Mouse (Mus musculus) thymus, postnatal 4 days (tissue): ENCODE results near the gene Olfr1340.
A peak's percentile ranks its signal among the peaks of the same experiment; 100 is the strongest.

ENCODE experiments used
- DNase-seq: peaks from one replicate; pipeline ENCODE4 v3.0.0; 2021

Olfr1340 gene

DNA sequence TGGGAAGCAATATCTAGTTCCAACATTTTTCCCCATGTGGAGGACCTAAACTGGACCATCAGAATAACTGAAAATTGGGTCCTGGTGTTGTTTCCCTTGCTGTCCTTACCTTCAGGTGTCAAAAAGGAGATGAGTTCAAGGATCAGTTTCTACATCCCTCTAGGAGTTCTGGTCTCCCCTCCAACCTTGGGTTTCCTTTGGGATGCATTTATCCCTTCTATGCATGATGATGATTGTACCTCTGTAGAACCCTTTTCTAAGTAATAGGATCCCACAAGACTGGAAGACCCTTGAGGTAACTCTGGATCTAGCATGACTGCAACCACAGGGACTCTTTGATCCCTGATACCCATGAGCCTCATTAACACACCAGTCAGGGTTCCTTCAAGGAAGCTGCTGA, at the start of gene Olfr1340:
Gene Olfr1340 (plus strand): TSS at position 301 of the 400 bp plus-strand sequence.
- no peak for DNase-seq

DNA sequence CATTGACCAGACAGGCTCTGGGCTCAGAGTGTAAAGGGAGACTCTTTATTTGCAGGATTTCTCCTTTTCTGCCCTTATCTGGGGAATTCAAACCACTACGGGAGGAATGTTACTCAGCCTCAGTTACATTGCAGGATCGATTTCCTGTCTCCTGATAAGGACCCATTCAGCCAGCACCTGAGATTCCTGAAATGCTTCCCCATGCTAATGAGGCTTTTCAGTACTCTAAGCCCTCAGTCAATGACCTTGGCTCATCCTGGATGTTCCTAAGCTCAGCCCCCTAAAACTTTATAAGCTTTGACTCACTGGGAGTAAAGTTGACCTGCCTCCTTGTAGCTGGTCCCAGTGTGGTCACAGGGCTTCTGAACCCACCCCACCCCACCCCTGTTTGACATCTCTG, 32.9 kb upstream of the Olfr1340 start:
- no peak for DNase-seq

DNA sequence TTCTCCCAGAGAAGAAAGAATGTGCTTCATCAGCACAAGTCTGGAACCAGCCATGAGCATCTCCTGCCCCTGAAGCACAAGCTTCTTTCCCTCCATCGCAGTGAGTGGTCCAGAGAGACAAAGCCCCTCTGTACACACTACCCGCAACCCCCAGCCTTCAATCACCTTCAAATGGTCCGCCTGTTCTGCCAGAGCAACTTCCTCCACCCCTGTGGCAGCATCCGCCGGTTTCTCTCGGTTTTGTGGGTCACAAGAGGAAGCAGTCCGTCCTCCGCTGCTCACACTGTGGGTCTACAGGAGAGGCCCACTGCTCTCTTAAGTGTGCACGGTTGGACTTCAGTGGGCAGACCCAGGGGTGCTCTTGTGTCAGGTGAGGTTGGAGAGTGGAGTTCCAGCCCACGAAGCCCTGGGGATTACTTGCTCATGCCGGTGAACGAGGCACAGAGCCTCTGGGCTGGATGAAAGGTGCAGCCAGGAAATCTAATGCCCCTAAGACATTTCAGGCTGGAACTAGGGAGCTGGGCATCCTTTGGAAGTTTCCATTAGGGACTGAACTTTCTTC, 27.4 kb upstream of the Olfr1340 start, which contains the start of gene Olfr1342:
Gene Olfr1342 (minus strand): TSS at position 345 of the 562 bp plus-strand sequence.
- DNase-seq: peak; percentile 47

DNA sequence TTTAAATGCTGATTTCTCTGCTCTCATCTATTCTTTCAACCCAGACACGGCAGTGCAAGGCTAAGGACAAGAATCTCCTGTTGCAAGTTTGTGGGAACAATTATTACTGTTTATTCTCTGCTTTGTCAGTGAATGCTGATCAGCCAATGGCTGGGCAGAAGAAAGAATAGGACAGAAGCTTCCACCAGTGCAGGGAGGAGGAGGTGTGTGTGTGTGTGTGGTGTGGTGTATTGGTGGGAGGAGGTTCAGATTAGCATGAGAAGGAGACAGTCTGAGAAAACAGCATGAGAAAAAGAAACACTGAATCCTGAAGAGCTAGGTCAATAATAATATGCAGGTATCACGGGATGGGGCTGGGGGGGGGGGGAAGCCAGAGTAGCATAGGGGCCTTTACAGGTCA, 26.1 kb upstream of the Olfr1340 start:
- DNase-seq: no peak

DNA sequence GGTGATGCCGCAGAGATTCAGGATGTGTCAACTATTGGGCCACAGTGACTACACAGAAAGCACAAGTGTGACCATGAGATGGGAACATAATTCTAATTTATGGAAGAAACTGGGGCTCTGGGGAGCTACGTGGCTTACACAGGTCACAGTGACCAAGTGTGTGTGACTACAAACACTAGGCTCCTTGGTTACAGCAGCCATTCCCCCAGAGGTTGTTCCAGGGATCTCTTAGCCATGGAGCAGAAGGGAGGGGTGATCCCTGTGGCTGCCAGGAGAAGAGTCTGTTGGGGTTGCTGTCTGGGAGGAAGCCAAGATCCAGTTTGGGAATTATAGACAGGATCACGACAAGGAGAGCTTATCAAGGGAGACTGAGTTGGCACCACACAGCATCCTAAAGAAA, 16.7 kb upstream of the Olfr1340 start, which contains the start of gene Olfr1341:
Gene Olfr1341 (plus strand): TSS at position 301 of the 400 bp plus-strand sequence.
- no peak for DNase-seq

DNA sequence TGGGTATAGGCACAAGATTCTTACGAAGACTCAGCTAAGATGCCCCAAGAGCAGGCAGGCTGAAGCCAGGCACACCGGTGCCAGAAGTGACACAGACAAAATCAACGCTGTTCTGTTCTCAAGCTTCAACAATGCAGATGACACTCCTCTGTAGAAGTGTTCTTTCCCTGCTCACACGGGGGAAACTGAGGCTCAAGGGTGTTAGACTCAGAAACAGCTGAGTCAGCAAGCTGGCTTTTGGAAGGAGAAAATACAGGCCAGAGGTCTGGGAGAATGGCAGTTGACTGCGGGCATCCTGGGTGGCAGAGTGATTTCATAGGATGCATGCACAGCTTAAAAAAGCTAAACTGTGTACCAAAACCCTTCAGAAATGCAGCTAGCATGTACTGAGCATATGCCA, 11.9 kb upstream of the Olfr1340 start:
- no peak for DNase-seq

DNA sequence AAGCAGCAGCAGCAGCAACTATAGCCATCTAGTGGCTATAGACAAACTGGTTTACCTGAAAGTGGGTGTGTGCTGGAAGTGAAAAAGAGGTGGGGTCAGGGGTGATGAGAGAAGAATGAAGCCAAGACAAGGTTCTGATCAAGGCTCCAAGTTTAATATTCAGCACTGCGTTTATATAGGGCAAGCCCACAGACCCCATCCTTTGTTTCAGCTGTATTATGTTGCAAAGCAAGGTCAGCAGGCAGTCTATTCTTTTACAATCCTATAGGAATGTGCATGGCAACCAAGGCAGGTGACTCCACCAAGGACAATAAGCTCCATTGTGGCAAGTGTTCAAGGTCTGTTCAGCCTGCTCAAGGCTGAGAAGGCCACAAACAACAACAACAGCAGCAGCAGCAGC, 8.3 kb upstream of the Olfr1340 start:
- no peak for DNase-seq

DNA sequence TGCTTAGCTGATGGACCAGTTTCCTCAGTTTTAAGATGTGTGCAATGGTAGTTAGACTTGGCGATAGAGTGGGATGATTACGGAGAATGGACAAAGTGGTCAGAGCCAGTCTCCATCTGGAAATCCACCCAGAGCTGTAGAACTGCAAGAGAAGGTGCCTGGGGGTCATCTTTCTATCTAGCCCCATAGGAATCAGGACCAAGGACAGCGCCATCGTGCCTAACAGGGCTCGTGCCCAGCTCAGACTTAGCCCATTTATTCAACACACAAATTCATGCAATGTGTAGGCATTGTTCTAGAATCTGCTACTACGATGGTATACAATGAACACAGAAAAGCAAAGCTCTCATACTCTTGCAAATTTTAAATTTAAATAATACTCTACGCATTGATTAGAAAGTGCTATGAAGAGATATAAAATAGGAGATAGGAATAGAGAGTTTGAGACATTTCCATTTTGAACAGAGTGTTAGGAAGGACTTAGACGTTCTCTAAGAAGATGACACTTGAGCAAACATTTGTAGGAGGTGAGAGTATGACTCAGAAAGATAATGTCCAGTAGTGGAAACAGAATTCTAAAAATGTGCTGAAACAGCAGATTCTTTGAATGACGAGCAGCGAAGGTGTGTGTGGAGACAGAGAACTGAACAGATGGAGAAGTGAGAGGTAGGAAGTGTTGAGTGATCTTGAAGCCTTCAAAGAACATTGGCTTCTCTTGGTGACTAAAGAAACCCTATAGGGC, 2.0 kb downstream of the Olfr1340 start:
- DNase-seq: peak; percentile 60

DNA sequence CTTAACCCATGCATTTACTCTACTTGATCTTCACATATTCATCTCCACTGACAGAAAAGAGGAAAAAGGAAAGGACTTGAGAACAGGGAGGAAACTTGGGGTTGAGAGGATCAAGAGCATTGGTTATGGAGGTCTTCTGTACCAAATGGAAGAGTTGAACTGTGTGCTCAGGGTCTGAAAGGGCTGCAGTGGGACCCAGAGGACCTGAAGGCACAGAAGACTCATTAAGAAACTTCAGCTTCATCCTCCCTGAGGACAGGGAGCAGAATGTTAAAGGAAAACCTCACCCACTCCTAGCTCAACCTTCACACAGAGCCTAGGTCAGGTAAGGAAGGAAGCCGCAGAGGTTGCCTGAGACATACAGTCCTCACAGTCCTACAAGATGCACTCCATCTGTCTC, 11.9 kb downstream of the Olfr1340 start, which contains the start of gene Olfr1339:
Gene Olfr1339 (plus strand): TSS at position 301 of the 400 bp plus-strand sequence.
- no peak for DNase-seq

DNA sequence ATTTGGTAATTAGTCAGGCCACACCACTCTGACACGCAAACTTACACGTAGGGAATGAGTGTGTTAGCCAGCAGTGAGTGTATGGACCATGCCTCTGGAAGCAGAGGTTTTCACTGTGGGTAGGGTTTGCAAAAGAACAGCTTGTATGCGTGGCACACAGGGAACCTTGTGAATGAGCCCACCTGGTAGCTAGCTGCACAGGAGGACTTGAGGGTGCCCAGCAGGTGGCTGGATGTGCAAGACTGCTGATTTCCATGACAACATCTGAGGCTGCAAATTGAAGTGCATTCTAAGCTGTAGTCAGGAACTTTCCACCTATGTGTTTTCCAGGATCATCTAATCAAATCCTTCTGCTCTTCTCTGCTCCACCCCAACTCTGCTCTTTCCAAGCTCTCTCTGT, 19.6 kb downstream of the Olfr1340 start:
- DNase-seq: no peak

DNA sequence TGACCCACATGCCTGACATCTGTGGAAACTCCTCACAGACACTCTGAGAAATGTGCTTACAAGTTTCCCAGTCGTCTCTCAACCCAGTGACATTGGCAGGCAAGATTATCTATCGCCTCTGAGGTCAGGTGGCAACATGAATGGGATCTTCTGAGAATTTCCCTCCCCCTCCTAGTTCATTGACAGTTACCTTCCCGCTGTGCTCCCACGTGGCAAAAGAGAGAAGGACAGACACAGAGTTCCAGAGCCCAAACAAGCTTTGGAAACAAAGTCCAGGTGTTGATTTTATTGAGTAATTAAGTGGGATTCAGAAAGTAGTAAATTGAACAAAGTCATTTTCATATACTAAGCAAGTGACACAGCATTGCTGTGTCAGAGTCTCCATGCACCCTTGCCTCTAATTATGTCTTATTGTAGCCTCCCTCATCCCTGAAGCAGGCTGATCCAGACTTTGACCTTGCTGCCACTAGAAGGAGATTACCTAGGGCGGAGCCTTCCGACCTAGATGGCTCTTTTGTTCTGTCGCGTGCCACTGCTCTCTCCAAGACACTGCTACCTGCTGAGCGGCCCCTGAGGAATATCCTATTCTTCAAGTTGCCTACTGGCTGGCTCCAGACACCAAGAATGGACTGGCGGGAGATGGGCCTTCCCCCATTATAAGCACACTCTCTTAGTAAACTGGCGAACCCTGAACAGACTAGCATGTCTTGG, 21.2 kb downstream of the Olfr1340 start:
- DNase-seq: no peak

DNA sequence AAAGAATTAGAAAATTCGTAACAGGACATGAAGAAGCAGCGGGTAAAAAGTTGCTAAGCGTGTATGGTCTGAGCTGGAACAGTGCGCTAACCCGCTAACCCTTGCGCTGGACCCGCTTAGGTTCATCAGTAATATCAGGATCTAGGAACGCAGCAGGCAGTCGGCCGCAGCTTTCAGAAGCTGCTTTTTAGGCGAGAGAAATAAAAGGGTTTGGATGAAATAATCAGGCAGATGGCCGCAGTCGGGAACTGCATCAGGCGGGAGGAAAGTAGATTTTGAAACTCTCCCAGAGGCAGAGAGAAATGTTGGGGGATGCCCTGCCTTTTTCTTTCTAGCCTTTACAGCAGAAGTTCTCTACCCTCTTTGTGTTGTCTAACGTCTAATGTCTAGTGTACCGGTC, 21.9 kb downstream of the Olfr1340 start:
- DNase-seq: no peak

DNA sequence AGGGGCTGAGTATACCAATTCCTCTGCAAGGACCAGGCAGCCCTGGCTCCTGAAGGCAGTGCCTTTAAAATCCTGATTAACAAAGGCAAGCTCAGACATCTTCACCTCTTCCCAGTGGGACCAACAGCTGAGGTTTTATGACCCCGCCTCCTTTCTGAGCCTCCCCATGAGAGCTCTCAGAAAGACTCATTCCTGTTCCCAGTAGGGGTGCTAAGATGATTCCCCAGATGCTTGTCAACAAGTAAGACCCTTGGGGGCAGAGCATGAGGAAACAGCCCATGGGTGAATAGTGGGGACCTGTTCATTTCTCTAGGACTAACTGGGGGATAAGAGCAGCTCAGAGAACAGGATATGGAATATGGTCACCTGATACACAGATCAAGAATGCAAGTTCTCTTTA, 38.7 kb downstream of the Olfr1340 start, which contains the start of gene Olfr1338:
Gene Olfr1338 (minus strand): TSS at position 101 of the 400 bp plus-strand sequence.
- DNase-seq: no peak
